Mouse (Mus musculus): ENCODE results near the gene BC028528. TPM values are rescaled to one million over a fixed set of nuclear protein-coding genes. Genes with fewer than 3 reads are reported as not detected.
A peak's percentile ranks its signal among the peaks of the same experiment; 100 is the strongest.
"Not testable (repeated sequence)": the region's sequence is repeated elsewhere in the genome, so short reads cannot be mapped to it uniquely, and the experiment has no call there.

The BC028528 gene
- polyA plus RNA-seq, 1 experiment from 2014 or later = 12.4 TPM

DNA sequence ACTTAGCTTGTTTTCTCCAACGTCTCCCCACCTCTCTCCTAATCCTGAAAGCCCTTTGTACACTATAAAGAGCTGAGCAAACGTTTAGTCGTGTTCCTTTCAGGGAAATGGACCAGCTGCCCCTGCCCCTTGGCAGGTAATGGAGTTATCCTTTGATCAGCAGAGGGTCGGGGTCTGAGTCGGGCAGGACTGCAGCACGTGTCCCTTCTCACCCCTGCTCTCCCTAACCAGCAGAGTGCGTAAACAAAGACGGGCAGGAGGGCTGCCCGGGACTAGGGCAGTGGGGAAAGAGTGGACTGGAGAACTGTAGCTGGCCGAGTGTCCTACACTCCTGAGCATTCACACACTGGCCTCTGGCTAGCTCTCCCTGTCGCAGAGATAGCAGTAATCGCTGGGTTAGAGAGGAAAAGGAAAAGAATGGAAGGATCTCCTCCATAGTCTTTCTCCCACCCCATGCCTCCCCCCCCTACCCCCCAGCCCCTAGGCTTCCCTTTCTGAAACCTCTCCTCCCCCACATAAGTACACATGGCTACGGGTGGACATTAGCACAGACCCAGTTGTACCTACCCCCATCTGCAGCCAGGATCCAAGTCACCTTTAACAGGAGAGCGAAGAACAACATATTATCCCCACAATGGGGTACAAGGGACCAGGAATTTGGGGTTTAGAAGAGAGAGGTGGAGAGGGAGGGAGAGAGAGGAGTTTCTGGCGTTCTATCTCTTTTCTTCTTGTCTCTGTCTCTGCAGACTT is 12.1 kb upstream of the BC028528 start:
- peak; percentile 19 for ATAC-seq
- Histone ChIP-seq H3K9ac (peak overlapping the region; percentile 62), H3K36me3 (ENCODE audit: poor library complexity, severe bottlenecking) (no peaks in the 10 kb centered on the region; the same call in 1 of the 2 replicates), H3K27ac (peak overlapping the region; percentile 25; the same call in 1 of the 2 replicates), H3K9me3 (replicated peaks) (no peaks in the 10 kb centered on the region), H3K27me3 (peaks cover 3% of the 10 kb centered on the region), H3K4me1 (peaks cover 33% of the 10 kb centered on the region), H3K4me2 (peak overlapping the region; percentile 67), H3K4me3 (peak overlapping the region; percentile 38)
- under 1% methylated on average over 15 of the region's 15 CpGs for WGBS

DNA sequence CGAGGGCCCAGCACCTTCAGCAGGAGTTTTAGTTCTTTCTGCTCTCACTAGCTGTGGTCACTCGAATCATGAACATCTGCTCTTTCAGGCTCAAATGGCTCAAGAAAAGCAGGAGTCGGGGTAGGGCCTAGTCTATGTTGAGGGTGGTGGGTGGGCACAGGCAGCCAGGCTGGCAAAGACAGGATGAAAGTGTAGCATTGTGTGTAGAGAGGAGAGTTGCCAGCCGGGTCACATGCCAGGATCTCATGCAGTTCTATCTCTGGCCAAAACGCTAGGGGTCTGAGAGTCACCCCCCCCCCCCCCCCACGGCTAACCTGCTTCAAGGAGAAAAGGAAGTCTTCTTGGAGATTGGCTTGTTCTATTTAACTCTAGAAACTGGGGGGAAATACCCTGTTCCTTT is 10.8 kb upstream of the BC028528 start:
- H3K9me3 ChIP-seq (replicated peaks) = no peaks in the 10 kb centered on the region
- 30% methylated on average over 6 of the region's 6 CpGs for WGBS
- no peak for ATAC-seq
- H3K36me3 ChIP-seq (ENCODE audit: poor library complexity, severe bottlenecking) = peaks cover 9% of the 10 kb centered on the region
- H3K4me3 ChIP-seq = no peak overlapping the region
- peak overlapping the region; percentile 67 for H3K4me2 ChIP-seq
- H3K27me3 ChIP-seq = peaks cover 3% of the 10 kb centered on the region
- peak overlapping the region; percentile 31; the same call in 1 of the 2 replicates for H3K9ac ChIP-seq
- peaks cover 33% of the 10 kb centered on the region for H3K4me1 ChIP-seq
- H3K27ac ChIP-seq = no peak overlapping the region

DNA sequence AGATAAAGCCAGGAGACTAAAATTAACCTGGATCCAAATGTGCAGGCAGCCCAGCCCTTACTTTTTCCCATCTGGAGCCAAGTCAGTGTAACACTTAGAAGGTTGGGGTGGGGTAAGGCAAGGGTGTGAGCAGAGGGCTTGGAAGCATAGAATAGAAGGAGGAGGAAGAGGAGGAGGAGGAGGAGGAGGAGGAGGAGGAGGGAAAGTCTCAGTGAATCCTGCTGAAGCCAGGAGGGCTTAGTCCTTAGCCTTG is 10.5 kb upstream of the BC028528 start:
- Histone ChIP-seq H3K4me2 (peak overlapping the region; percentile 67; the same call in 1 of the 2 replicates), H3K9me3 (replicated peaks) (no peaks in the 10 kb centered on the region), H3K27me3 (peaks cover 3% of the 10 kb centered on the region), H3K9ac (peak overlapping the region; percentile 31; the same call in 1 of the 2 replicates), H3K27ac (no peak overlapping the region), H3K36me3 (ENCODE audit: poor library complexity, severe bottlenecking) (peaks cover 12% of the 10 kb centered on the region), H3K4me3 (no peak overlapping the region), H3K4me1 (peaks cover 33% of the 10 kb centered on the region)
- no peak for ATAC-seq

DNA sequence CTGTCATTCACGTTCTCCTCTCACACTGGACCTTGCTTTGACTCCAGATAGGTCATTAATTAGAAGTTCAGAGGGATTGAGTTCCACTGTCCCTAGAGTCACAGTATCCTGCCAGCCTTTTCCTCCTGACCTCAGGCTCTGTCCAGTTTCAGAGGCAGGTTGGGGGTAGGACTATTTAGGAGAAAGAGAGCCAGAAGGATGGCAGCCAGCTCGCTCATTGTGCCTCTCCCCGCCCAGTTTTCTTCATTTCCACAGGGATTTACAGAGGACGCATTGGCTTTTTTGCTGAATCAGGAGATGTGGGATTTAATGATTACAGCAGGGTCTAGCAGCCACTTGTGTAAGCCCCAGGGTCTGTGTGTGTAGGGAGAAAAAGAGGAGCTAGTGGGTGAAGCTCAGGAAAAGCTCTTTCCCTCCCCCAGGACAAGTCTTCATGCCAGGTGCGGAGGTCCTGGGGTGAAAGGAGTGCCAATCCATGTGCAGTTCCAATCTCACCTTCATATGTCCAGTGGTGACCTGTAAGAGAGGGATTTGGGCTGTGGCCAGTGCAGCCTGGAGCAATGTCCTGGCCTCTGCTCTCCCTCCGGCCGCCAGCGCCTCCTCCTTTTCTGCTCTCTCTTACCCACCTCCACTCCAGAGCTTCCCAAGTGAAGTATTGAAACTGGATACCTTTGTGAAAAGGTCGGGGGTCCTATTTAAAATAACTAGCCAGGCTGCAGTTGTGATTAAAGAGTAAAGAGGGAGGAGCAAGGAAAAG is 10.0 kb upstream of the BC028528 start:
- peaks cover 12% of the 10 kb centered on the region for H3K36me3 ChIP-seq (ENCODE audit: poor library complexity, severe bottlenecking)
- H3K27me3 ChIP-seq = 0 out of 2 replicates have a peak, but pooled peaks cover 3% of the 10 kb centered on the region
- H3K4me3 ChIP-seq = no peak overlapping the region
- H3K9me3 ChIP-seq (replicated peaks) = no peaks in the 10 kb centered on the region
- peak overlapping the region; percentile 67; the same call in 1 of the 2 replicates for H3K4me2 ChIP-seq
- peaks cover 32% of the 10 kb centered on the region for H3K4me1 ChIP-seq
- 68% methylated on average over 9 of the region's 9 CpGs for WGBS
- H3K9ac ChIP-seq = no peak overlapping the region
- ATAC-seq = no peak
- no peak overlapping the region for H3K27ac ChIP-seq

DNA sequence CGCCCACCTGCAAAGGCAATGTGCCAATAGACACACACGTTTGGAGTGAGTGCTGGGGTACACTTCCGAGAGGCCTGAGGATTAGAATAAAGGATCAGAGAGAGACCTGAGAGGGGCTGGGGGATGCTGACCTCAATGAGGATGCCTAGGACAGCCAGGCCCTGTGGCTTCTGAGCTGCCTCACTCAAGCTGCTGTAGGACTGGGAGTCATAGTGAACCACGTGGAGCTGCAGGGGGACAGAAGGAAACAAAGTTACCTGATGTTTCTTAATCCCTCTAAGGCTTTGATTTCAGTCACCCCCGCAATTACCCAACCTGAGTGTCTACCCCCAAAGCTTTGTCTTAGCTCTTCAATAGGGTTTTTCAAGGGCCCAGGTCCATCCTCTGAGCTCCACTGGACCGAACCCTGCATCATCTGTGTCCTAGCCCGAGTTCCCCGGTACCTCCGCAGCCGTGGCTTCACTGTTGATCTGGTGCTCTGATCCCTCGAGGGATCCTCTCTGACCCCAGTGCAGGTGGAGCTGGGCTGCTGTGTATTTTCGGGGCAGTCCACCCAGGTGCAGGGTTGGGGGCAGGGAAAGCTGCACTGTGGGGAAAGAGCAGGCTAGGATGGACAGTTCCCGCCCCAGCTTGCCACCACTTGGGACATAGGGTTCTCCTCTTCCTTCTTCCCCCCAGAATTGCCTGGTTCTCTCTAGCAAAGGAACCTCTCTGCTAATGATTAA is 8.2 kb upstream of the BC028528 start:
- Histone ChIP-seq H3K27me3 (0 out of 2 replicates have a peak, but pooled peaks cover 3% of the 10 kb centered on the region), H3K4me1 (peaks cover 24% of the 10 kb centered on the region), H3K9ac (no peak overlapping the region), H3K4me2 (no peak overlapping the region), H3K27ac (no peak overlapping the region), H3K4me3 (no peak overlapping the region), H3K9me3 (replicated peaks) (no peaks in the 10 kb centered on the region), H3K36me3 (ENCODE audit: poor library complexity, severe bottlenecking) (peaks cover 12% of the 10 kb centered on the region)
- no peak for ATAC-seq
- 71% methylated on average over 13 of the region's 13 CpGs for WGBS

DNA sequence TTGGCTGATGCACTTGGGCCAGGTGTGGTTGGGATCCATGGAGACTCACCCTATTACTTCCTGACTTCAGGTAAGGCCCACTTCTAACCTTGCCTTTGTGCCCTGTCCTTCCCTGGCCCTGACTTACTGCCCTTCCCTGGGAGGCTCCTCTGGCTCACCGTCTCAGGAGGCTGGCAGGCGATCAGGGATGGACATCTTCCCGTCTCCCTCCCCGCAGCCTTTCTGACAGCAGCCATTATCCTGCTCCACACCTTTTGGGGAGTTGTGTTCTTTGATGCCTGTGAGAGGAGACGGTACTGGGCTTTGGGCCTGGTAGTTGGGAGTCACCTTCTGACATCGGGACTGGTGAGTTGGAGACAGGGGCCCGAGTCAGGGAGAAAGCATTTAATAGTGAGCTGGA is 3.7 kb upstream of the BC028528 start:
- peaks cover 10% of the 10 kb centered on the region; the same call in 1 of the 2 replicates for H3K27me3 ChIP-seq
- not testable (repeated sequence) for ATAC-seq; H3K4me3 ChIP-seq; H3K27ac ChIP-seq; H3K9ac ChIP-seq; H3K9me3 ChIP-seq (replicated peaks)
- peaks cover 12% of the 10 kb centered on the region for H3K36me3 ChIP-seq (ENCODE audit: poor library complexity, severe bottlenecking)
- peak overlapping the region; percentile 93; the same call in 1 of the 2 replicates for H3K4me2 ChIP-seq
- peaks cover 24% of the 10 kb centered on the region for H3K4me1 ChIP-seq
- WGBS = 89% methylated on average over 7 of the region's 7 CpGs

DNA sequence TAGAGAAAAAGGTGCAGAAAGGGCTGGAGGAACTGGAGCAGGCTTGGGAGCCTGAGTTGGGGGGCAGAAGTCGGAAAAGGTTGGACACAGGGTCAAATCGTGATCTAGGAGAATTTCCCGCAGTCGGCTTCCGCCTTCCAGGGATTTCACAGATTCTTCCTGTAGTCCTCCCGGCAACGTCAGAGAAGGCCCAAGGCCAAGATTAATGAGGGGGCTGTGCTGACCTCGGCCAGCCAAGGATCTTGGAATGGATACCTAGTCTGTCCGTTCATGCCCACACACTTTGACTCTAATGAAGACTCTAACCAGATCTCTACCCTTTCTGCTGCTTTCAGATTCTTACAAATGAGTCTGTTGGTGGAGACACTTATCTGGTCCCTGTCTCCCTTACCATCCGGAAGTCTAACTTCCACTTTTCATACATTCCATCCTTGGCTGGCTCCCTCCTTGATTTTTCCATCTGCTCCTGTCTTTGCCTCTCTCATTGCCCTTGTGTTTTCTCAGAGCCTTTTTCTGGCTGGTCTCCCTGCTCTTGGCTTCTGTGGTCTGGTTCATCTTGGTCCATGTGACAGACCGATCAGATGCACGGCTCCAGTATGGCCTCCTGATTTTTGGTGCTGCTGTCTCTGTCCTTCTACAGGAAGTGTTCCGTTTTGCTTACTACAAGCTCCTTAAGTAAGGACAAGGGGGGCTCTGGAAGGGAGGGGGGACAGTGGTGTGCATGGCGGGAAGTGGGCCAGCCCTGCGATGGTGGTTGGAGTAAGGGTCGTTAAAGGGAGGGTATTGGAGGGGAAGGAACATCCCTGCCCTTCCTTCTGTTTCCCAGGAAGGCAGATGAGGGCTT is 2.7 kb upstream of the BC028528 start:
- peak overlapping the region; percentile 80 for H3K9ac ChIP-seq
- H3K27ac ChIP-seq = peak overlapping the region; percentile 10; the same call in 1 of the 2 replicates
- peaks cover 24% of the 10 kb centered on the region for H3K4me1 ChIP-seq
- 18% methylated on average over 16 of the region's 16 CpGs for WGBS
- H3K36me3 ChIP-seq (ENCODE audit: poor library complexity, severe bottlenecking) = peaks cover 12% of the 10 kb centered on the region
- peaks cover 10% of the 10 kb centered on the region; the same call in 1 of the 2 replicates for H3K27me3 ChIP-seq
- H3K4me2 ChIP-seq = peak overlapping the region; percentile 93
- no peak for ATAC-seq
- peak overlapping the region; percentile 69 for H3K4me3 ChIP-seq
- H3K9me3 ChIP-seq (replicated peaks) = no peaks in the 10 kb centered on the region

DNA sequence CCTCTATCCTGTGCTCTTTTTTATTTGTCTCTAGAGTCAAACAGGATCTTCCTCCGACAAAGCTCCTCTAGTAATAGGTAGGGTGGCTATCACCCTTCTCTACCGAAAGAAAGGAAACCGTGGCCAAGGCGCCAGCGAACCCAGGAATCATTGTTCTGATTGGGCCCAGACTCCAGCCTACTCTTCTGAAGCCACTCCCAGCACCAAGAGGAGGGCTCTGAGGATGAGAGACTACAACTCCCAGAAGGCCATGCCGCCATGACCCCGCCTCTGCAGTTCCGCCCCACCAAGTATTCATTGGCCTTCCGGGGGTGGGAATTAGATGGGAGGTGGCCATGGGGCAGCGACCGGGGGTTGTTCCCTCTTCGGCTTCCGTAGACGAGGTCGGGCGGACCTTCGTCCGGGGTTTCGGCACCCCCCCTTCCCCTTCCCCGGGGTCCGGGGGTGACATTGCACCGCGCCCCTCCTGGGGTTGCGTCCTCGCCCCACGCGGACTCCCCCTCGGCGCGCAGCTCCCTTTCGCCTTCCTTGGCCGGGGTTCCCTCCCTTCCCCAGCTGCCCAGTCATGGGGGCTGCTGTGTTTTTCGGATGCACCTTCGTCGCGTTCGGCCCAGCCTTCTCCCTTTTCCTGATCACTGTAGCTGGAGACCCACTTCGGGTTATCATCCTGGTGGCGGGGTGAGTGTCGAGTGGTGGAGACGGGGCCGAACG is 2.0 kb upstream of the BC028528 start, which contains the start of gene Aph1a:
Gene Aph1a (plus strand): TSS at position 364 of the 711 bp plus-strand sequence.
- H3K4me2 ChIP-seq = peak within 1 kb of the TSS; percentile 93
- H3K9ac ChIP-seq = peak within 1 kb of the TSS; percentile 80
- H3K36me3 ChIP-seq (ENCODE audit: poor library complexity, severe bottlenecking) = peaks cover 12% of the 10 kb centered on the region
- H3K4me1 ChIP-seq = peaks cover 24% of the 10 kb centered on the region
- H3K27ac ChIP-seq = peak within 1 kb of the TSS; percentile 74
- H3K4me3 ChIP-seq = peak within 1 kb of the TSS; percentile 69
- not testable (repeated sequence) for H3K9me3 ChIP-seq (replicated peaks)
- WGBS = under 1% methylated on average over 25 of the region's 43 CpGs
- peaks cover 10% of the 10 kb centered on the region; the same call in 1 of the 2 replicates for H3K27me3 ChIP-seq
- ATAC-seq = peak; percentile 99

DNA sequence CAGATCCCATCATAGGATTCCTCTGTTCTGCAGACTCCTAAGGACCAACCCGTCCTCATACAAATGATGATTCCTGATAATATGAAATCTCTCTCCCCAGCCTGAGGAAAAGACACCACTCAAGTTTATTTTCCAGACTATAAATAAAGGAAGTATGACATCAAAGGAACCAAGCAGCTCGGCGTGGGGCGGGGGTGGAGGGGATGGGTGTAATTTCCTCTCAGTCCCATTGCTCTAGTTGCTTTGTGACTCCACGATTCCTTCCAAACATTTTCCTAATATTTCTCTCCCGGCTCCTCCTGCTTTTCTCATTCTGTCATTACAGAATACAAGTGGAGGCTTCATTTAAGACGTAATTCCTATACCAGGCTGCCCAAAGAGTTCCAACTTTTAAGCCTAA is 1.3 kb upstream of the BC028528 start:
- WGBS = 27% methylated on average over 7 of the region's 7 CpGs
- Histone ChIP-seq H3K9ac (peak overlapping the region; percentile 80), H3K4me2 (peak overlapping the region; percentile 93), H3K9me3 (replicated peaks) (no peaks in the 10 kb centered on the region), H3K36me3 (ENCODE audit: poor library complexity, severe bottlenecking) (peaks cover 7% of the 10 kb centered on the region), H3K4me3 (peak overlapping the region; percentile 69), H3K4me1 (peaks cover 24% of the 10 kb centered on the region), H3K27me3 (peaks cover 10% of the 10 kb centered on the region; the same call in 1 of the 2 replicates), H3K27ac (peak overlapping the region; percentile 74)
- peak; percentile 4; the same call in 1 of the 2 replicates for ATAC-seq

DNA sequence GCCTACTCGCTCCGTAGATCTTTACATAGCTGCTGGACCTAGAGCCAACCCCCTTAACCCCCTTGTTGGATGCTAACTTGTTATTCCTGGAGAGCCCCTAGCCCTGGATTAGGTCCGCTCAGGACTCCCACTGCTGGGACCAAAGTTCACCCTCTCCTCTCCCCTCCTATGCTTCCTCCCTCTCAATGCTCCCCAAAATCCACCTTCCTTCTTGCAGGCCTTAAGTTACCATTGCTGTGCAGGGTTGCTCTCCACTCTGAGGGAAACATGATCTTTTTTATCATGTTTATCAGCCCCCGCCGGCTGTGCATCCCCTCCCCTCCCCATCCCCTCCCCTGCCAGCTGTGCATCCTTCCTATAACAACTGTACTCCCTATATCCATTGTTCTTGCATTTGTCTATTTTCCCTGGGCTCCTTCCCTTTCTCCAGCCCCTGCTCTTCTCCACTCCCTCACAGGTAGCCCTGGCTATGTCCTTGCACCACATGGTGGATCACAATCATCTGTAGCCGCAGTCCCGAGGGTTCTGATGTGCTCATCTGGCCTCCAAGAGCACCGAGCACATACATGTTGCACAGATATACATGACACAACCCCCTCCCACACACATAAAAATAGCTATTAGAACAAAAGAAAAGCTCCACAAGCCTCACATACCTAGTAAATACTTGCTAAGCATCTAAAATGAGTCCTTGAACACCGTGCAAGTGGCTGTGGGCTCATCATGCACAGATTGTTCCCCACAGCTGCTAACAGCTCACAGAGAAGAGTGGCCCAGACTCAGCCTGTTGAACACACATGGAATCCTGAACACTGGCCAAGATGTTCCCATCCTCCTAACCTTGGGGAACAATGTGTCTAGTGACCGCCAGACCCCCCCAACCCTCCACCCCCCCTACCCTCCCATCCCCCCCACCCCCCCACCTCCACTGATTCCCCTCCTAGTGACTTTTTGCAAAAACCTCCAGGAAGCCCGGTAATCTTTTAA is 554 bp upstream of the BC028528 start:
- no peaks in the 10 kb centered on the region for H3K9me3 ChIP-seq (replicated peaks)
- no peak for ATAC-seq
- peaks cover 24% of the 10 kb centered on the region for H3K4me1 ChIP-seq
- WGBS = 48% methylated on average over 11 of the region's 11 CpGs
- H3K4me2 ChIP-seq = no peak overlapping the region
- H3K36me3 ChIP-seq (ENCODE audit: poor library complexity, severe bottlenecking) = no peaks in the 10 kb centered on the region
- H3K27me3 ChIP-seq = peaks cover 10% of the 10 kb centered on the region; the same call in 1 of the 2 replicates
- H3K4me3 ChIP-seq = no peak overlapping the region
- H3K9ac ChIP-seq = no peak overlapping the region
- H3K27ac ChIP-seq = 0 out of 2 replicates have a peak overlapping the region, but pooled peaks have one; percentile 21
